Mouse (Mus musculus) spleen, embryonic (tissue): Measurements from ENCODE around the gene Tekt3.

Experiments
- CTCF ChIA-PET: fragments of 350-600 bp; sonication (Branson Sonifier 250); formaldehyde crosslinking; loops from one replicate; lab custom pipeline; 2022; lab: Charles Lee

The Tekt3 gene

DNA sequence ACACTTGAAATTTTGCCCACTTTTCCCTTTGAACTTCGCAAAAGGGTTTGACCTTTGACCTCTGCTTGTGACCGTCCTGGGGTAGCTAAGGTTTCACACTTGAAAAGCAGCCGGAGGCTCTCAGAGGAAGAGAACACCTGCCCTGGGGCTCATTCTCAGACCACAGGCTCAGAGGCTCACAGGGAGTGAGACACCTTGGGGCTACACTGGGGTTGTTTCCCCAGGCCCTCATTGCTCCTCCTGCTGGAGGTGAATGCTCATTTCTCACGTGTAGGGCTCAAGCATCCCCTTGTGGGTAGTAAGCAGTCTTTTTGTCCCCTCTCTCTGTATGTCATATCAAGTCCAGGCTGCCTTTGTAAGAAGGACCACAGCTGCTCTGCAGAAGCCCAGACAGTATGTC is 62.9 kb downstream of the Tekt3 start:
- CTCF ChIA-PET = no interaction called here

DNA sequence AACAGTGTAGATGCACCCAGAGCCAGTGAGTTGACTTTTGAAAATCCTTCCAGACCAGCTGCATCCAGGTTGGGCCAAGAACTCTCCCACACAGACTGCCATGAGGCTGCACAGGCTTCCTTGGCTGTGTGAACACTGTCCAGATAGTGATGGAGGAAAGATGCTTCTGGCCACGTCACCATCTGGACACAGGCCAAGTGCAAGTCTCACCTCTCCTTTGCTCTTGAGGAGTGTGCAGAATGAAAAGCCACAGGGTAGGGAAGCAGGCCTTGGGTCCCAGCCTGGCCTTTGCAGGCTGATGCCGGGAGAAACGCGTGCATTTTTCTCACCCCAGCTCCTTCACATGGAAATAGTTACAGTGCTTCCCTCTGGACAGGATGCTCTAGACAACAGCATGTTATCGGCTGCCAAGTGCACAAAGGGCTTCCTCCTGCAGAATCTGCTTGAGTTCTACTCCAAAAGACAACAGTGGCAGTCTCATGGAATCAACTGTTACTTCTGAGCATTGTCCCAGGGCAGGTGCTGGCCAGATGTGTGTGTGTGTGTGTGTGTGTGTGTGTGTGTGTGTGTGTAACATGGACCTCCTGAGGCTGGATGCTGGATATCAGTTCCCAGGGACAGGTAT is 64.5 kb downstream of the Tekt3 start:
- CTCF ChIA-PET = no interaction called here

DNA sequence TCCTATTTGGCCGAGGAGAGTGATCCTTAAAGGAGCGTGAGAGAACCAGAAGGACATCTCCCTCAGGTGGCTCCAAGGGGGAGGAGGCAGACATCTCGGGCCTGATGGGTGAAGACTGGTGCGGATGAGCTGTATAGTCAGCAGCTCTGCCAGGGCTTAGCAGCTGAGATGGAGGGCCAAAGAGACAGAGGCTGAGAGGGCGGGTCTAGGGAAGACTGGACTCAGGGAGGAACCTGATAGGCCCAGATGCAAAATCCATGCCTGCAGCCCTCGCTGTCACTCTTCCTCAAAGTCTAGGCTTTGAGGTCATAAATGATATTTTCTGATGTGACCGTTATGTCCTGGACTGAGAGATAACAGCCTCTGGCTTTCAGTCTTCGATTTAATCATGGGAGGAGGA is 65.5 kb downstream of the Tekt3 start:
- CTCF ChIA-PET = no interaction called here

DNA sequence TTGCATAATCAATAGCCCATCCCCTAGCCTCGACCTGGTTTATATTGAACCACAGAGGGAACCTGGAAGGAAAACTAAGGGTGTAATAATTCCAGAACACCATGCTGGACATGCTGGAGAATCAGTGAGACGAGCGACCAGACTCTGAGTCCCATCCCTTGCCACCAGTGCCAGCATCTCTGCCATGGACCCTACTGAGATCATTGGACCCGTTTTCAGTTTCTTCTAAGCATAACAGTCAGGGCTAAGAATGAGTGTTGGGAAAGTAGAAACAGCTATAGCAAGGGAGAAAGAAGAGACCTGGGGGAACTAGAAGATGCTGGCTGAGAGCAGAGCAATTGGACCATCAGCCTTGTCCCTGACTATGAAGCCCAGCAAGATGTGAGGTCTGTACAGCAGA is 66.1 kb downstream of the Tekt3 start:
- CTCF ChIA-PET = no interaction called here

DNA sequence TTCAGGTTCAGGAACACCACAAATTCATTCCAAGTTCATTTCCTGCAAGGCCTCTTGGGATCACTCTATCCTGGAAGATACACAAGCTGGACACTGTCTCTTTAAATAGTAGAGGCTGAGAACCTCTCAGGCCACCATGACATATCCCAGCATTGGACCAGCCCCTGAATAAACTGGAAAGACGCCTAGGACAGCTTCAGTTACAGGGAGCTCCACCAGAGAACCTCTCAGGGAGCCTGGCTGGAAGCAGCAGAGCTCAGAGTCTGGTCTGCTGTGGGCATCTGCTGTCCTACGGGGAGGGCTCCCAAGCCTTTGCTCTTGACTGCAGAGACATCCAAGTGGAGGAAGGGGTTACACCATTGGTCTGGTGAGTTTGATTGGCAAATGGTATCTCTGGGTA is 67.3 kb downstream of the Tekt3 start, which contains the start of gene Pmp22:
Gene Pmp22 (plus strand): TSS at position 199 of the 400 bp plus-strand sequence.
- CTCF ChIA-PET = no interaction called here

DNA sequence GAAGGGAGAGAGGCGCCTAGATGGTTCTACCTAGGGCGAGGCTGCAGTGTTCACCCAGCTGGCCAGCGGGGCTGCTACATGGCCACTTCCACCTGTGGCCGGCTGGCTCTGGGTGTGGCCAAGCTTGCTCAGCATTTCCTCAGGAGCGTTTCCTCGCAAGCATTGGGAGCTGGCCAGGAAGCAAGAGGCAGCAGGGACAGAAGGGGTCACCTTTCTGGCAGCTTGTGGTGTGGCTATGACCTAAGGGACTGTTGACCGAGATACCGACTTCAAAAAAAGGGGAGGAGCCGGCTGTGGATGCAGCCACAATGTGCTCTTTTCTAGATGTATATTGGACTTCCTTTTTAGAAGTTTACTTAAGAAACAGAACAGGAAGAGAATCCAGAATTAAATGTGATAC is 67.9 kb downstream of the Tekt3 start:
- CTCF ChIA-PET = interaction anchor here (1.2 kb wide), 1 partner anchor 10 kb away, joined by 4 read pairs; no protein-coding TSS in a partner anchor

DNA sequence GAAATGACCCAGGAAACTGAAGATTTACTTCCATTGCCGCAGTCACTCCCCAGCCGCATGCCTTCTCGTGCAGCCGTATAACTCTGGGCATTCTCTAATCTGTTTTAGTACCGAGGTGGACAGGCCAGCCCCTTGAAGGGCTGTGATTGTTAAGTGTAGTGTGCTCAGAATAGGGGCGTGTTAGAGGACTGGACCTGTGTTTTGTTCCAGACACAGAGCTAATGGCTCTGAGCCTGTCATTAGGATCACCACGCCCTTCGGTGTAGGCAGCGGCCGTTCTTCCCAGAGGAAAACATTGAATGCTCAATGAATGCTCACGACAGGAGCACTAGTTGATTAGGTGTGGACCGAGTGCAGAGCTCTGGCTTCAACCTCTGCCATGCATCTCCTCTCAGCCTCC is 68.4 kb downstream of the Tekt3 start:
- CTCF ChIA-PET = interaction anchor here (1.2 kb wide), 1 partner anchor 9 kb away, joined by 4 read pairs; no protein-coding TSS in a partner anchor

DNA sequence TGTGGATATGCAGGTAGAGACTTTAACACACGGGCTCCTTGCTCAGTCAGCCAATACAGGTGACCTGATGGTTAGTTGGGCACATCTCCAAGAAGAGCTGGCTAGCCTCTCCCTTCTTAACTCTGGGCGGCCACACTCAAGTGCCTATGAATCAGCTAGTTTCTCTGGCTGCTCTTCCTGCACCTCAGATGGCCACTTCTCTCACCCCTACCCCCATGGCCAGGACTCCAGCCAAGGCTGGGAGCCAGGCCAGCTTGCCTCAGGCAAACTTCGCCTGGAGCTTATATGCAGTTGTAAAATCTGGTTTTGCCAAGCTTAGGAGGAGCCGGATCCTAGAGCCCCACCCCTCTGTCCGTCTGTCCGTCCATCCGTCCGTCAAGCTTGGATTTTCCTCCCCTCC is 69.0 kb downstream of the Tekt3 start:
- CTCF ChIA-PET = interaction anchor here (1.2 kb wide), 1 partner anchor 9 kb away, joined by 4 read pairs; no protein-coding TSS in a partner anchor

DNA sequence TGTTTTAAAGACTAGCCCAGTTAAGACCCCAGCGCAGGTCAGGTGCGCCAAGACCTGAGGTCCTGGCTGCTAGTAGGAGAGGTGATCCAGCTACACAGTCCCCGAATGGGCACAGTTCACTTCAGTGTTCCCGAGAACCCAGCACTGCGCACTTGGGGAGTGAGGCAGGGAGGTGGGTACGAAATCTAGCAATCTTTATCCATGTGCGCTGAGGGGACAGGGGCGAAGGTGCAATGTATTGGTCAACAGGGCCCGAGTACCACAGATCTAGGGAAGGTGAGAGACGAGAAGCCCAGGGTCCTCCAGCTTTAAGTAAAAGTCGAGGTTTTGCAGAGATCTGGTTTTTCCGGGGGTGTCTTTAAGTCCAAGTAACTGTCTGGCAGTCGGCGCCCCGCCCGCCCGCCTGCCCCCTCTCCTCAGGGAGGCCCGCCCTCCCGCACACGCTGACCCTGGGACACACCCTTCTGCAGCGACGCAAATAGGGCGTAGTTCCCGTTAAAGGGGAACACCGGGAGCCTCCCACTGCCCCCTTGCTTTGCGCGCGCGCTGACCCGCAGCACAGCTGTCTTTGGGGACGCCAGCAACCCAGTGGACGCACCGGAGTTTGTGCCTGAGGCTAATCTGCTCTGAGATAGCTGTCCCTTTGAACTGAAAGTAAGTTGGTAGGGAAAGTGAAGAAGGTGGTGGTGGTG is 69.7 kb downstream of the Tekt3 start:
- CTCF ChIA-PET = no interaction called here

DNA sequence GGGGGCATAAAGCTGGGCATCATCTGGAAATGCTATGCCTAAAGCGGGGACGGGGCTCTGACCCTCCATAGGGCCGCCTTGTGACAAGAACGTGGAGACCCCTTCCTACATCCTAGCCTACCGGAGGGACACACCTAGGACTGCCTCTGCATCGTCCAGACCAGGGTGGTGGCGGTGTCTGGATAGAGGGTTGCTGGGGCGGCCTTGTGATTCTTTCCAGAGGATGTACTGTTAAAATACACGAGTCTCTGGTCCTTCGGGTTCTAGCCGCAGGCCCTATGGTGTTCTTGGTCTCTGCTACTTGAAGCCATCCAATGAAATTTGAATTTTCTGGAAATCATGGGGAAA is 70.2 kb downstream of the Tekt3 start:
- CTCF ChIA-PET = no interaction called here

DNA sequence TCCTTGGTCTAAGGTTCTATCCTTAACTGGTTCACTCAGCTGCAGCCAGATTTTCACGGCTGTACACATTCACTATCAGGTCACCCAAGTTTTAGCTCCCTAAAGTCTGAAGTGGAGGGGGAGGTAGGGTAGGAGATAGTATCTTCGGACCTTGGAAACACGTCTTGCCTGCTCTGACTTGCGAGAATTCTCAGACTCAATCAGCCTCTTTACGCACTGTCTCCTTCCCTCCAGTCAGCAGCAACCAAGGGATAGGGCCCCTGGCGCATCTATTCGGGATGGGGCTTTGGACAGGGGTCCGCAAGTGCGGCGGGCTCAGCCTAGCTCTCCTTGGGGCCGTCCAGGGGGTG is 70.7 kb downstream of the Tekt3 start:
- CTCF ChIA-PET = no interaction called here

DNA sequence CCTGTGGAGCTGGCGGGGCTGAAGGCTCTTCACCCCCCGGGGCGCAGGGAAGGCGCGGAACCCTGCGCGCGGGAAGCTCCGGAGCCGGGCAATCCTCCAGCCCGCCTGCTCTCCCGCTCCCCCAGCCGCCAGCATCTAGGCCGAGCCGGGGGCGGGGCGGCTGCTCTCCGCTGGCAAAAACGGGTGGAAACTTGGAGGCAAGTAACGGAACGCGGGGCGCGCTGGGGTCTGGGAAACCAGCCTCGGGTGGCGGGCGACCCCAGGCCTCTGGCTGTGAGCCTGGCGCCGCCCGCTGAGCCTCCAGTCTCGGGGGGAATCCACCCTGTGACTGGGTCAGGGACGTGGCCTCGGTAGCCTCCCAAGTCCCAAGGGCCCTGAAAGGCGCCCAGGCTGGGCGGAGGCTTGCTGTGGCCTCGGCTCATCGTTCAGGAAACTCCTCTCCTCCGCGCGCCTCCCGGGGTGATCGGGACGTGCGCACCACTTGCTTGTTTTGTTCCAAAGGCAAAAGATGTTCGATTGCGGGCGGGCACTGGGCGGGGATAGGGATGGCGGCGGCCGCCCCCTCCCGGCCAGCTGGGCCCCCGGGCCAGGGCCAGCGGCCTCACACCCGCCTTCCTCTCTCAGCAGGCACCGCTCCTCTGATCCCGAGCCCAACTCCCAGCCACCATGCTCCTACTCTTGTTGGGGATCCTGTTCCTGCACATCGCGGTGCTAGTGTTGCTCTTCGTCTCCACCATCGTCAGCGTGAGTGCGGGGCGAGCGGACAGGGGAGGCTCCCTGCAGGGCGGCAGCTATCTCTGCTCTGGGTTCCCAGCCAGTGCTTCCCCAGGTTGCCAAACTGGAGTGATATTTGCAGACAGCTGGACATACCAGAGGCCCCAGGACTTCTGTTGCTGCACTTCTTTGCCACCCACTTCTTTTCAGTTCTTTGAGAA is 71.3 kb downstream of the Tekt3 start:
- CTCF ChIA-PET = no interaction called here

DNA sequence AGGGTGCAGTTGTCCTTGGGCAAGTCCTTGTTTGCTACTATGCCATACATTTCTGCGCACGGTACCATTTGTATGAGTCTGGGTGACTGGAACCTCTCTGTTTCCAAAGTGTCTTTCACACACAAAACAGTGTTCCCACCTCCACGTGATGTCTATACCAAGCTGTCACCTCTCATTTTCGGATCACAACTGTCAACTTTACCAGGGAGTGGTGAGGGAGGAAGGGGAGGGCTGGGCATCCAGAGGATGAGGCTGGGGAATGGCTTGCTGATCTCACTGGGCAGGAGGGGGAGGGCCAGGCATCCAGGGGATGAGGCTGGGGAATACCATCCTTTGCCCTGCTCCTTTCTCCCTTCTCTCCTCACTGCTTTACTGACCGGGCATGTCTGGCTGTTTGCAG is 72.6 kb downstream of the Tekt3 start:
- CTCF ChIA-PET = no interaction called here

DNA sequence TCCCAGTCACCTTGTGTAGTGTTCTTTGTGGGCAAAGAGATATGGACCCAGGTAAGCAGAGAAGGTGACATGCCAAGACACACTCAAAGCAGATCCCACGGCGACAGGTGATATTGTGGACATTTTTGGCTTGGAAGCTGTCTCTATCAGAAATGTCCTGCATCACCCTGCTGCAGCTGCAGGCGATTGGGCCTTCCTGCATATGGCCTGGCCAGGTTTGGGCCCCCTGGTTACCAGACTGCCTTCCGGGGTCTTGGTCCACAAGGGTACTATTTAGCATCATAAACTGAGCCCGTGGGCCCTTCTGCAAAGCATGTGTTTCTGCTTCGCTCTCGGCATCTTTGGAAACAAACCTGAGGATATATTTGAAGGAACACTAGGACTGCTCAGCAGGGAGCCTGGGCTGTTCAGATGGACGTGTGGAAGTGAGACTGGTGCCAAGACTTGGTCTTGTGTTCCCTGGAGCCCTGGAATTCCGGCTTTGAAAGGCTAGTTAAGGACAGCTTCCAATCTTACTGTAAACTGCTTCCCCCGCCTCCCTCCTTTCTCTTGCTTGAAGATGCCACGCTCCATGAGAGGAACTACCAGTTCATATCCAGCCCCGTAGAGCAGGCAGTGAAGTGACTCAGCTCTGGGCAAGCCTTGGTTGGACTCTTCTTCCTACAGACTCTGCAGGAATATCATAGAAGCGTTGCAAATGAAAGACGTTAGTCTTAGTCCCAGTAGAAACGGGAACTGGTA is 73.5 kb downstream of the Tekt3 start:
- CTCF ChIA-PET = interaction anchor here (1.0 to 1.8 kb wide), 2 partner anchors 225 to 233 kb away, joined by 3 to 8 read pairs; no protein-coding TSS in a partner anchor

DNA sequence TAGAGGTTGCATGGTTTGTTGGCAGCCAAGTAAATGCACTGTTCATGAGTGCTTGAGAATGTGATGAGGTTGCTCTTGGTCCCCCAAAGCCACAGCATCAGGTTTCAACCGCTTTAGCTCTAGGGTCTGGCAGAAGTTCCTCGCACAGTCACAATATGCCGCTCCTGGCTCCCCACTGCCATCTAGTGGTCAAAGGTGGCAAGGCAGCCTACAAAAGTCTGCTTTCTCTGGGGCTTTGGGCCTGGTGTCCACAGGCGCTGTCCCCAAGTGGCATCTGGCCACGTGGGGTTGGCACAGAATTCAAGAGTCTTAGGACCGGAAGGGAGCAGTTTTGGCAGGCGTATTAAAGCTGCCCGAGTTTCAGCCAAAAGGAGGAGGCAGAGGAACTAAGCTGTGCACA is 74.2 kb downstream of the Tekt3 start:
- CTCF ChIA-PET = interaction anchor here (1.0 to 1.8 kb wide), 2 partner anchors 226 to 234 kb away, joined by 3 to 8 read pairs; no protein-coding TSS in a partner anchor

DNA sequence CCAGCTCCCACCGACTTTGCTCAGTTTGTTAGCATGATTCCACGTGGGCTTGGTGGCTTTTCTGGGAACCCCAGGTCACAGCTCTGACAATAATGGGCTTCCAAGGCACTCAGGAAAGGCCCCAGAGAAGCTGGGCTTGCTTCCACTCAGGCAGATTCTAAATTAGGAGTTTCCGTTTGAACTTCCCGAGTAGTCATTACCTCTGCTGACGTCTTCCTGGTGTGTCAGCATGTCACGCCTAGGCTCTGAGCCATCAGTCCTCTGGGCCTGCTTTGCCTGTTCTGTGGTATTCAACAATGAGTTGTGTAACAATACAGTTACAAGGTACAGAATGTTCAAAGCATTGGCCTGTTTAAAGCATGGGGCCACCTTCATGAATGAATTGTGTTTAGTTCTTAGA is 74.8 kb downstream of the Tekt3 start:
- CTCF ChIA-PET = interaction anchor here (1.0 to 1.8 kb wide), 2 partner anchors 226 to 234 kb away, joined by 3 to 8 read pairs; no protein-coding TSS in a partner anchor

DNA sequence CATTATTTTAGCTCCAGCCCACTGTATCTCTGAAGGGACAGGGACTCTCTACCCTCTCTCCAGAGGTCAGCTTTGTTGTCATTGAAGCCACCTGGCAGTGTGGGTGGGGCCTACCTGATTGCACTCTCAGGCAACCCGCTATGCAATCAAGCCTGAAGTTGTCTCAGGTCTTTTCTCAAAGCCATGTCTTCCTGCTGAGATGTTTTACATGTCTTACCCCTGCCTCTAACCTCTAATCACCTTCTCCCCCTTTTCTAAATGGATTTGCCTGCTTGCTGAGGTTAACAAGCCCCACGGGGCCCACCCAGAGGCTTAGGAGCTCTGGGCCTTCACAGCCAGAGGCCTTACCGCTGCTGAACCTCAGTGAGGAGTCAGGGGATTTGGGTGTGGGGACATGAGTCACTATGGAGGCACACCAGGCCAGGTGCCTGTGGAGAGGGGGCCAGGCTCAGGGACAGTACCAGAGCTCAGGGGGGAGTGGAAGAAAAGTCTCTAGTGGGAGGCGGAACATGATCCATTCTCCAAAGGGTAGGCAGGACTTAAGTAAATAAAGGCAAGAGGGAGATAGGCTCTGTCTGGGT is 75.5 kb downstream of the Tekt3 start:
- CTCF ChIA-PET = no interaction called here

DNA sequence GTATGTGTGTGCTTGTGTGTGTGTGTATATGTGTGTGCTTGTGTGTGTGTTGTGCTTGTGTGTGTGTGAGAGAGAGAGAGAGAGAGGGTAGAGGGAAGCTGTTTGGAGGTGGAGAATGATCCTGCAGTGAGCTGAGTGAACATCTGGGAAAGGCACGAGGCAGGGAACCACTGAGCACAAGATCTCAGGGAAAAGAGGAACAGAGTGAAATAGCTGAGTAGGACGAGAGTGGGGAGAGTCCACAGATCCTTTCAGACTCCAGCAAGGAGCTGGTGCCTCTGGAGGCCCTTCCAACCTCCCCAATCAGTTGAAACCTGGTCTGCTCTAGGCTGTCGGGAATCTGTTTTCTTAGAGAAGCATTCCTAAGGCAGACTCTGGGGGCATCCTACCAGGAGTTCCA is 77.3 kb downstream of the Tekt3 start:
- CTCF ChIA-PET = interaction anchor here (0.7 to 2.0 kb wide), 2 partner anchors 9 to 384 kb away, joined by 4 to 9 read pairs; no protein-coding TSS in a partner anchor

DNA sequence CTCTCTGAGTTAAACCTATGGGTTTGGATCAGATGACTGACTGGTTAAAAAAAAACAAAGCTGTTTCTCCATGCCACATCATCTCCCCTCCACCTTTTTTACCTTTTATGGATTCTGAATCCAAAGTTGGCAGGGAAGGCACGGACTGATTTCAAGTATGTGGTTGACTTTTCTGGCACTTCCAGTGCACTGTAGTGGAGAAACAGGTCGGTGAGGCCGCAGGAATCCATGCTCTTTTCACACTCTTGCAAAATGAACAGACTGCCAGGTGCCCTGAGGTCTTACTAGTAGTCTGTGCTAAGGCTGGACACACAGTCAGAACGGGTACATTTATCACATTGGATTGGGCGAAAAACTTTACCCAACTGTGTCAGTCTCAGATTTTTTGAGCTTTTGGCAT is 80.9 kb downstream of the Tekt3 start:
- CTCF ChIA-PET = no interaction called here

DNA sequence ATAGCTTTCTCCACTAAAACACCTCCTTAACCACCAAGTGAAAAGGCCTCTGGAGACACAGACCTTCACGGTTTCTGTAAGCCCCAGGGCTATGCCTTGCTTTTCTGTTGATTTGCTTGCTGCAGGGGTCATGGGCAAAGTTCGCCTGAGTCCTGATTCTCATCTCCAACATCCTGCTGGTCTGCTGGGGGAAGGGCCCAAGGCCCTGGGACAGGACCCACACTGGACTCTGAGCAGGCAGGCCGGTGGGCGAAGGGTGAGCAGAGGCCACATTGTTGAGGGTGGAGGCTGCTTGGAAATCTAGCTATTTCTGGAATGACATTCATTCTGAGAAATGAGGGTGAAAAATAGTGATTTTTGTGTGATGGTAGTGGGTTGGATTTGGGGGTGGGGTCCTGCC is 81.4 kb downstream of the Tekt3 start:
- CTCF ChIA-PET = no interaction called here

DNA sequence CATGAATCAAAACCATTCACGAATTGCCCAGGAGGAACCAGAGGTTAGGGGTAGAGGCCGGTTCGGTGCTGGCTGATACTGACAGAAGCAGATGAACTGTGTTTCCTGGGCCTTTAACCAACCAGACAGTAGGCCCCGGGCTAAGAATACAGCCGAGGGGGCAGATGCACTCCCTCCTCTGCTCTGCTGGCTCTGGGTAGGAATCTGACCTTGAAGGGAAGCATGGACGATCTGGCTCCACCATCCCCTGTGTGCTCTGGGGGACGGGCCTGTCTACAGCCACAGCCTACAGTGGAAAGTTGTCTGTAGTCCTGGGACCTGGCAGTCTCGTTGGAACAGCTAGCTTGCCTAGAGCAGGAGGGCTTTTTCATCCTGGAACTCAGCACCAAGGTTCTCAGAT is 82.0 kb downstream of the Tekt3 start:
- CTCF ChIA-PET = no interaction called here
